Mouse (Mus musculus): ENCODE measurements around the gene Nyap1. TPM values are rescaled to one million over a fixed set of nuclear protein-coding genes. Genes with fewer than 3 reads are reported as not detected.
A peak's percentile ranks its signal among the peaks of the same experiment; 100 is the strongest.

Nyap1 gene
- polyA plus RNA-seq, 1 experiment from 2014 or later: 1.0 TPM

GRCm38 (mm10) chr5:137689974-137690373, 51.4 kb downstream of the Nyap1 start:
- ATAC-seq (ENCODE audit: low FRiP score, low TSS enrichment): no peak

DNA sequence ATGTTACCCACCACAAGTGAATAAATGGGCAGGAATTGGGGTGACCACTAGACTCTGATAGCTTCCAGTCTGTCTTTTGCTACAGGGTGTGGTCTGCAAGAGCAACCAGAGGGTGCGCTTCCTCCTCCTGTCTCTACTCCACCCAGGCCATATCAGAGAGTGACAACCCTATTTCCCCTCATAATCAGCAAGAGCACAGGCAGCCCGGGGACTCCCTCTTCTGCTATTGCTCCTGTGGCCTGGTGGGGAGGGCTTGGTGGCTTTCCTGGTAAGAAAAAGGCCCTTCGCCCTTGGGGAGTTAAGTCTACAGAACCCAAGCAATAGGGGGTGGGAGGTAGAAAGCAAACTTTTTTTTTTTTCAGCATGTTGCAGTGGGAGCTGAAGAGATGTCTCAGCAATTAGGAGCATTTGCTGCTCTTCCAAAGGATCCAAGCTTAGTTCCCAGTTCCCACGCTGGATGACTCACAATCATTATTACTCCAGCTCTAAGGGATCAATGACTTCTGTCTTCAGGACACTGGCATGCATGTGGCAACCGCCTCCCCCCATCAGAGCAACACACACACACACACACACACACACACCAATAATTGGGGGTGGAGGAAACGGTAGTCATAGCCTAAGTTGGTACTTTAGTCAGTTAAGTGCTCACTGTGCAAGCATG, 55.1 kb downstream of the Nyap1 start:
- Histone ChIP-seq H3K4me1 (replicated peaks; ENCODE audit: control insufficient read depth, insufficient read depth) (peaks cover 5% of the 10 kb centered on the region; the same call in 1 of the 2 replicates), H3K4me2 (replicated peaks; ENCODE audit: low read depth) (no peak overlapping the region), H3K27ac (replicated peaks) (no peak overlapping the region), H3K36me3 (ENCODE audit: control insufficient read depth, insufficient read depth, low read length) (no peaks in the 10 kb centered on the region), H3K9ac (ENCODE audit: low read length) (no peak overlapping the region), H3K4me3 (ENCODE audit: low read depth, low read length) (no peak overlapping the region), H3K9me3 (ENCODE audit: control insufficient read depth, low read length) (no peaks in the 10 kb centered on the region), H3K27me3 (ENCODE audit: control insufficient read depth, insufficient read depth, low read length) (no peaks in the 10 kb centered on the region)
- no peak for DNase-seq (ENCODE audit: low spot score)
- WGBS: 71% methylated on average over 6 of the region's 6 CpGs
- no peak for ATAC-seq (ENCODE audit: low FRiP score, low TSS enrichment)
- TF ChIP-seq EP300 (optimal IDR thresholded peaks at IDR 0.05) (no peak), CTCF (IDR thresholded peaks at IDR 0.05; ENCODE audit: low read depth) (no peak)

More at GRCm38 (mm10) chr5:137689974-137690373, 51.4 kb downstream of the Nyap1 start:
- Histone ChIP-seq H3K9ac (ENCODE audit: low read length) (no peak overlapping the region), H3K9me3 (ENCODE audit: control insufficient read depth, low read length) (no peaks in the 10 kb centered on the region), H3K4me1 (replicated peaks; ENCODE audit: control insufficient read depth, insufficient read depth) (no peaks in the 10 kb centered on the region), H3K27me3 (ENCODE audit: control insufficient read depth, insufficient read depth, low read length) (no peaks in the 10 kb centered on the region), H3K4me3 (ENCODE audit: low read depth, low read length) (no peak overlapping the region), H3K36me3 (ENCODE audit: control insufficient read depth, insufficient read depth, low read length) (no peaks in the 10 kb centered on the region), H3K4me2 (replicated peaks; ENCODE audit: low read depth) (no peak overlapping the region), H3K27ac (replicated peaks) (no peak overlapping the region)
- no peak for TF ChIP-seq EP300 (optimal IDR thresholded peaks at IDR 0.05)
- no peak for TF ChIP-seq CTCF (IDR thresholded peaks at IDR 0.05; ENCODE audit: low read depth)
- DNase-seq (ENCODE audit: low spot score): no peak
- WGBS: 75% methylated on average over 3 of the region's 3 CpGs

DNA sequence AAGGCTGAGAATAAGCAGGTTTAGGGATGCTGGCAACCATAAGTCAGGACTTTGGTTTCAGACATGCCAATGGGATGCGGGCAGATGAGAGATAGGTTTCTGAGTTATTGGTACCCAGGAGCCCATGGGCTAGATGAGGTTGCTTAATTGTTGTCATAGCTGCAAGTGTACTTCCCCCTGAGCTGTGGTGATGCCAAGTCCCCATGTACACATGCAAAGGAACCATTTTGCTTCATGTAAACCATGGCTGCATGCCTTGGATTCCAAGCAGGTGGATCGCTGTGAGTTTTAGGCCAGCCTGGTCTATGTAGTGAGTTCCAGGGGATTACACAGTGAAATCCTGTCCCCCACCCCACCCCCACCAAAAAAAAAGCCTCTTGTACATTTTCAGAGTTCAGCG, 55.8 kb downstream of the Nyap1 start:
- no peaks in the 10 kb centered on the region for H3K27me3 ChIP-seq (ENCODE audit: control insufficient read depth, insufficient read depth, low read length)
- no peaks in the 10 kb centered on the region for H3K36me3 ChIP-seq (ENCODE audit: control insufficient read depth, insufficient read depth, low read length)
- H3K4me3 ChIP-seq (ENCODE audit: low read depth, low read length): no peak overlapping the region
- peaks cover 5% of the 10 kb centered on the region; the same call in 1 of the 2 replicates for H3K4me1 ChIP-seq (replicated peaks; ENCODE audit: control insufficient read depth, insufficient read depth)
- DNase-seq (ENCODE audit: low spot score) (no peak), ATAC-seq (ENCODE audit: low FRiP score, low TSS enrichment) (no peak)
- H3K27ac ChIP-seq (replicated peaks): no peak overlapping the region
- H3K9ac ChIP-seq (ENCODE audit: low read length): no peak overlapping the region
- 96% methylated on average over 3 of the region's 3 CpGs for WGBS
- H3K4me2 ChIP-seq (replicated peaks; ENCODE audit: low read depth): no peak overlapping the region
- H3K9me3 ChIP-seq (ENCODE audit: control insufficient read depth, low read length): no peaks in the 10 kb centered on the region
- TF ChIP-seq EP300 (optimal IDR thresholded peaks at IDR 0.05): no peak
- TF ChIP-seq CTCF (IDR thresholded peaks at IDR 0.05; ENCODE audit: low read depth): no peak

- H3K27me3 ChIP-seq (ENCODE audit: control insufficient read depth, insufficient read depth, low read length): no peaks in the 10 kb centered on the region
- DNase-seq (ENCODE audit: low spot score) (peak; percentile 99), ATAC-seq (ENCODE audit: low FRiP score, low TSS enrichment) (peak; percentile 99)
- no peaks in the 10 kb centered on the region for H3K9me3 ChIP-seq (ENCODE audit: control insufficient read depth, low read length)
- WGBS: under 1% methylated on average over 53 of the region's 62 CpGs
- peaks cover 5% of the 10 kb centered on the region; the same call in 1 of the 2 replicates for H3K4me1 ChIP-seq (replicated peaks; ENCODE audit: control insufficient read depth, insufficient read depth)
- H3K4me2 ChIP-seq (replicated peaks; ENCODE audit: low read depth): peak within 1 kb of the TSS; percentile 96
- H3K9ac ChIP-seq (ENCODE audit: low read length): peak within 1 kb of the TSS; percentile 69
- no peaks in the 10 kb centered on the region for H3K36me3 ChIP-seq (ENCODE audit: control insufficient read depth, insufficient read depth, low read length)
- H3K27ac ChIP-seq (replicated peaks): peak within 1 kb of the TSS; percentile 61; the same call in 1 of the 2 replicates
- H3K4me3 ChIP-seq (ENCODE audit: low read depth, low read length): peak within 1 kb of the TSS; percentile 61
- TF ChIP-seq CTCF (IDR thresholded peaks at IDR 0.05; ENCODE audit: low read depth) (peak; percentile 39; the same call in 1 of the 2 replicates), EP300 (optimal IDR thresholded peaks at IDR 0.05) (no peak)
These were observed 56.9 kb downstream of the Nyap1 start, which contains the start of gene Agfg2 for GRCm38 (mm10) chr5:137684294-137685123. Gene Agfg2 (minus strand): TSS chr5:137684726.

GRCm38 (mm10) chr5:137683388-137684293, 57.8 kb downstream of the Nyap1 start:
- peak overlapping the region; percentile 69 for H3K9ac ChIP-seq (ENCODE audit: low read length)
- H3K27me3 ChIP-seq (ENCODE audit: control insufficient read depth, insufficient read depth, low read length): no peaks in the 10 kb centered on the region
- peak overlapping the region; percentile 61; the same call in 1 of the 2 replicates for H3K27ac ChIP-seq (replicated peaks)
- H3K4me1 ChIP-seq (replicated peaks; ENCODE audit: control insufficient read depth, insufficient read depth): peaks cover 5% of the 10 kb centered on the region; the same call in 1 of the 2 replicates
- peak overlapping the region; percentile 61 for H3K4me3 ChIP-seq (ENCODE audit: low read depth, low read length)
- no peak for ATAC-seq (ENCODE audit: low FRiP score, low TSS enrichment)
- H3K9me3 ChIP-seq (ENCODE audit: control insufficient read depth, low read length): no peaks in the 10 kb centered on the region
- DNase-seq (ENCODE audit: low spot score): no peak
- H3K36me3 ChIP-seq (ENCODE audit: control insufficient read depth, insufficient read depth, low read length): no peaks in the 10 kb centered on the region
- 5% methylated on average over 27 of the region's 28 CpGs for WGBS
- peak overlapping the region; percentile 96 for H3K4me2 ChIP-seq (replicated peaks; ENCODE audit: low read depth)
- TF ChIP-seq CTCF (IDR thresholded peaks at IDR 0.05; ENCODE audit: low read depth) (no peak), EP300 (optimal IDR thresholded peaks at IDR 0.05) (no peak)

Measured in stomach, postnatal 0 days (tissue).